Mouse (Mus musculus) hindbrain, embryonic 16.5 days (tissue): ENCODE measurements around the gene Cracr2a. TPM values are rescaled to one million over a fixed set of nuclear protein-coding genes. Genes with fewer than 3 reads are reported as not detected.
A peak's percentile ranks its signal among the peaks of the same experiment; 100 is the strongest.

ENCODE experiments used
- ATAC-seq: fragments of 200-750 bp; cut with Nextera tagmentation; 2 replicates; pipeline ENCODE4 v1.8.0; 2017; ENCODE audit warnings: moderate TSS enrichment, moderate library complexity
- H3K27ac ChIP-seq: fragments of 300-500 bp; sonication (generic); 2 replicates; pipeline ENCODE4 v1.5.1; 2014; ENCODE audit warnings: low read depth, mild to moderate bottlenecking, control low read depth, low read length, moderate library complexity
- H3K27me3 ChIP-seq: fragments of 300-500 bp; sonication (generic); replicated peaks from 2 replicates; pipeline ENCODE4 v1.6.1; 2014; ENCODE audit warnings: low read length; ENCODE audit not compliant: control insufficient read depth, insufficient read depth
- H3K36me3 ChIP-seq: fragments of 300-500 bp; sonication (generic); 2 replicates; pipeline ENCODE4 v1.6.1; 2014; ENCODE audit warnings: mild to moderate bottlenecking, low read length, moderate library complexity, mixed read lengths; ENCODE audit not compliant: control insufficient read depth, insufficient read depth
- H3K4me1 ChIP-seq: fragments of 300-500 bp; sonication (generic); 2 replicates; pipeline ENCODE4 v1.6.1; 2014; ENCODE audit warnings: low read depth, low read length; ENCODE audit not compliant: control insufficient read depth, insufficient read depth
- H3K4me2 ChIP-seq: fragments of 300-500 bp; sonication (generic); 2 replicates; pipeline ENCODE4 v1.6.1; 2014; ENCODE audit warnings: mild to moderate bottlenecking, low read length, control low read depth, moderate library complexity
- H3K4me3 ChIP-seq: fragments of 300-500 bp; sonication (generic); 2 replicates; pipeline ENCODE4 v1.5.1; 2014; ENCODE audit warnings: mild to moderate bottlenecking, low read length, control low read depth, moderate library complexity
- H3K9ac ChIP-seq: fragments of 300-500 bp; sonication (generic); 2 replicates; pipeline ENCODE4 v1.6.1; 2014; ENCODE audit warnings: low read depth, mild to moderate bottlenecking, control low read depth, low read length, moderate library complexity
- H3K9me3 ChIP-seq: fragments of 300-500 bp; sonication (generic); 2 replicates; pipeline ENCODE4 v1.6.1; 2014; ENCODE audit warnings: mild to moderate bottlenecking, low read length, moderate library complexity; ENCODE audit not compliant: control insufficient read depth
- WGBS: fragments of 180-500 bp; shearing (Covaris S2); extraction: QIAGEN DNeasy Blood & Tissue Kit; methylation state at CpG from one replicate; pipeline ENCODE4 v1.1.7; 2014; 5-methylcytosine and 5-hydroxymethylcytosine counted together
- polyA plus RNA-seq: library from polyadenylated mRNA; unstranded; fragments of >200 nt; fragmentation: Nextera tagmentation; extraction: Ambion mirVana; gene quantifications from 2 replicates; pipeline ENCODE4 v1.2.1, GENCODE M21; 2015

The Cracr2a gene
- polyA plus RNA-seq, 1 experiment from 2014 or later, result 1.2 TPM

- Histone ChIP-seq H3K4me1 (no peaks in the 10 kb centered on the region), H3K27ac (no peak overlapping the region), H3K9ac (no peak overlapping the region), H3K36me3 (no peaks in the 10 kb centered on the region), H3K4me2 (no peak overlapping the region), H3K27me3 (no peaks in the 10 kb centered on the region), H3K4me3 (no peak overlapping the region), H3K9me3 (no peaks in the 10 kb centered on the region)
- ATAC-seq, result 0 out of 2 replicates have a peak, but pooled peaks have one; percentile 59
- WGBS, result 38% methylated on average over 9 of the region's 9 CpGs
These were observed 74.5 kb downstream of the Cracr2a start for GRCm38 (mm10) chr6:127635462-127636189.

DNA sequence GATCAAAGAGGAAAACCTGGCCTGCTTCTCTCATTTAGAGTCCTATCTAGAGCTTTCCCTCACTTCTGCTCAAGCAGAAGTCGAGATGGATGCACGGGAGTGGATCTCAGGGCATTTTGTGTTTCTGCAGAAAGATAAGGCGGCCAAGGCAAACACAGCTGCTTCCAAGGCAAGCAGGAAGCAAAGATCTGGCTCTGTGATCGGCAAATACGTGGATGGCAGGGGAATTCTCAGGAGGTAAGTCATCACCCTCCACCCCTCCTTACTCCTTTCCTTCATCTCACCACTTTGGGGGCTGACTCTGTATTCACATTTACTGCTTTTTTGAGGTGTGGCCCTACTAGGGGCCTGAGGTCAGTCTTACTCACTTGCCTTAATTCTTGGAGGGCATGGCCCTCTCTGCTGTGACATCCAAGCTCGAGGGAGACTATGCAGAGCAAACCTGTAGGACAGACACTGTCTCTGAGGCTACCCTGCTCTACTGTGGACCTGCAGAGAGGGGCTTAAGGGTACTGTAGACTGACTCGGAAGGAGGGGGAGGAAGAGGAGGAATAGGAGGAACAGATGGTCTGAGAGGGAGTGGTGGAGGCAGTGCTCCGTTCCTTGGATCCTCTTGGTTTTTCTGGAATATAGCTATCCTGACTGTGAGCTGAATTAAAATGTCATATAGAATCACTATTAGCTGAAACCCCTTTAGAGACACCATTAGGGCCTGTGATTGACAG lies 80.1 kb downstream of the Cracr2a start:
- Histone ChIP-seq H3K27ac (no peak overlapping the region), H3K4me1 (no peaks in the 10 kb centered on the region), H3K36me3 (no peaks in the 10 kb centered on the region), H3K4me3 (no peak overlapping the region), H3K9ac (no peak overlapping the region), H3K4me2 (no peak overlapping the region), H3K9me3 (no peaks in the 10 kb centered on the region), H3K27me3 (no peaks in the 10 kb centered on the region)
- ATAC-seq, result no peak
- 71% methylated on average over 8 of the region's 8 CpGs for WGBS

GRCm38 (mm10) chr6:127655988-127656387 lies 94.8 kb downstream of the Cracr2a start:
- no peak overlapping the region for H3K9ac ChIP-seq

DNA sequence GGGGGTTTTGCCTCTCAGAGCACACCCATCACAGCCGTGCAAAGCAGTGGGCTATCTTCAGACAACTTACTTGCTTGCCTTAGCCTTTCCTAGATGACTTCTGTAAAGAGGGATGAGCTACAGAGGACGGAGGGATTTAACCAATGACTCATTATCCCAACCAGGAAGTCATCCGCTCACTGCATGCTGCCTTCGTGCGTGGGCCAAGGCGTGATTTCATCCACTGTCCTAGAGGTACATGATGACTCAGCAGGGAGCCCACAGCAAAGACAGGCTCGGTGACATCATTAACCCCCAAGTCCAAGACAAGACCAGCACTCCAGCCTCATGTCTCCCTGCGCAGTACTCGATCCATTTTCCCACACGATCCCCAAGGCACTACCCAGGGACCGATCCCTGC lies 96.0 kb downstream of the Cracr2a start:
- no peaks in the 10 kb centered on the region for H3K9me3 ChIP-seq
- WGBS, result 92% methylated on average over 11 of the region's 11 CpGs
- ATAC-seq, result no peak
- H3K4me2 ChIP-seq, result no peak overlapping the region
- H3K4me1 ChIP-seq, result no peaks in the 10 kb centered on the region
- H3K27me3 ChIP-seq, result no peaks in the 10 kb centered on the region
- no peak overlapping the region for H3K4me3 ChIP-seq
- no peak overlapping the region for H3K9ac ChIP-seq
- no peaks in the 10 kb centered on the region for H3K36me3 ChIP-seq
- H3K27ac ChIP-seq, result no peak overlapping the region

More at GRCm38 (mm10) chr6:127655988-127656387, 94.8 kb downstream of the Cracr2a start:
- ATAC-seq, result no peak
- Histone ChIP-seq H3K4me3 (no peak overlapping the region), H3K9me3 (no peaks in the 10 kb centered on the region), H3K27me3 (no peaks in the 10 kb centered on the region), H3K27ac (no peak overlapping the region), H3K36me3 (no peaks in the 10 kb centered on the region), H3K4me1 (no peaks in the 10 kb centered on the region), H3K4me2 (no peak overlapping the region)
- 33% methylated on average over 4 of the region's 4 CpGs for WGBS

DNA sequence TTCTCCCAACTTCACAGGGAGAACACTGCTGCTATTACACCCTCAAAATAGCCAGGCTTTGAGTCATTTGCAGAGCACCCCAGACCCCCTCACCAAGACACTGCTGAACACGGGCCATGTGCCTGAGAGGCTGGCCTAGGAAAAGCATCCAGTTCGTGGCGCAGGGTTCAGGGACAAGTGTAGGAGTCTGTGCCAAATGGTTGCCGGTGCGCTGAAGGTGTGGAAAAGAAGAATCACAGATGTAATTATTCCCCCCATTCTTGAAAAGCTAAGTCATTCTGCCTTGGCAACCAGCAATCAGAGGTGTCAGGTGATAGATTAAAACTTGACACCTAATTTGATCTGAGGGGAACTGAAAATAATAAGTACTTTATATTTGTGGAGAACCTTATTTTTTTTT lies 98.3 kb downstream of the Cracr2a start:
- no peak overlapping the region for H3K4me2 ChIP-seq
- H3K4me1 ChIP-seq, result peaks cover 2% of the 10 kb centered on the region; the same call in 1 of the 2 replicates
- 57% methylated on average over 5 of the region's 5 CpGs for WGBS
- no peaks in the 10 kb centered on the region for H3K27me3 ChIP-seq
- H3K36me3 ChIP-seq, result no peaks in the 10 kb centered on the region
- no peak overlapping the region for H3K9ac ChIP-seq
- 0 out of 2 replicates have a peak, but pooled peaks have one; percentile 45 for ATAC-seq
- H3K27ac ChIP-seq, result no peak overlapping the region
- H3K9me3 ChIP-seq, result no peaks in the 10 kb centered on the region
- H3K4me3 ChIP-seq, result no peak overlapping the region

GRCm38 (mm10) chr6:127659966-127660365 lies 98.8 kb downstream of the Cracr2a start:
- 87% methylated on average over 4 of the region's 4 CpGs for WGBS
- Histone ChIP-seq H3K9me3 (no peaks in the 10 kb centered on the region), H3K27ac (no peak overlapping the region), H3K4me3 (no peak overlapping the region), H3K27me3 (no peaks in the 10 kb centered on the region), H3K36me3 (no peaks in the 10 kb centered on the region), H3K4me2 (no peak overlapping the region), H3K9ac (no peak overlapping the region), H3K4me1 (peaks cover 2% of the 10 kb centered on the region; the same call in 1 of the 2 replicates)
- no peak for ATAC-seq

DNA sequence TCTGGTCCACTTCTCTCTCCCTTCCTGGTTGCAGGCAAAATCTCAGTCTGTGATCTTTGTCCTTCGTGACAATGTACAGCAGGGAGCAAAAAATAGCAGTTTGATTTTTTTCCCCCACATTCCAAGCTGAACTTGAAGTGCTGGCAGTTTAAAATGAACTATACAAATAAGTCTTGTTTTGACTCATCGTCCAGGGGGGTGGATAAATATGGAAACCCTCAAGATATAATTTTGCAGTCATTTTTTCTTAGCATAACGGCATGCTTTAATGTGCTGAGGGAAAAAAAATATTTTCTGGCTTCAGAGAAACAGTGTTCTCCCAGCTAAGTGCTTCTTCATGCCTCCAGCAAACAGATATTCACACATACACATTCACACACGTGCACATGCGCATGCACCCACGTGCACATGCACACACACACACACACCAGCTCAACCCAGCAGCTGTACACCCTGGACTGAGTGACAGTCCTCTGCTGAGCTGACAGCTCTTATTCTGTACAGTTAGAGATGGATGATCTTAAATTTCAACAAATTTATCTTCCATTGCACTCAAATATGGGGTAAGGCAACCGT lies 100.7 kb downstream of the Cracr2a start:
- Histone ChIP-seq H3K4me2 (no peak overlapping the region), H3K9me3 (no peaks in the 10 kb centered on the region), H3K36me3 (no peaks in the 10 kb centered on the region), H3K27me3 (no peaks in the 10 kb centered on the region), H3K27ac (no peak overlapping the region), H3K9ac (no peak overlapping the region), H3K4me1 (peaks cover 2% of the 10 kb centered on the region; the same call in 1 of the 2 replicates), H3K4me3 (no peak overlapping the region)
- WGBS, result 79% methylated on average over 7 of the region's 7 CpGs
- no peak for ATAC-seq

GRCm38 (mm10) chr6:127663263-127663662 lies 102.1 kb downstream of the Cracr2a start:
- 81% methylated on average over 7 of the region's 7 CpGs for WGBS
- ATAC-seq, result no peak
- no peaks in the 10 kb centered on the region for H3K9me3 ChIP-seq
- no peak overlapping the region for H3K9ac ChIP-seq
- no peaks in the 10 kb centered on the region for H3K36me3 ChIP-seq
- no peak overlapping the region for H3K27ac ChIP-seq
- H3K27me3 ChIP-seq, result no peaks in the 10 kb centered on the region
- no peak overlapping the region for H3K4me2 ChIP-seq
- peaks cover 2% of the 10 kb centered on the region; the same call in 1 of the 2 replicates for H3K4me1 ChIP-seq
- no peak overlapping the region for H3K4me3 ChIP-seq

- Histone ChIP-seq H3K9me3 (no peaks in the 10 kb centered on the region), H3K27me3 (no peaks in the 10 kb centered on the region), H3K4me2 (no peak overlapping the region), H3K4me1 (peaks cover 6% of the 10 kb centered on the region), H3K27ac (no peak overlapping the region), H3K36me3 (no peaks in the 10 kb centered on the region), H3K9ac (no peak overlapping the region), H3K4me3 (no peak overlapping the region)
- peak; percentile 55; the same call in 1 of the 2 replicates for ATAC-seq
- 46% methylated on average over 4 of the region's 4 CpGs for WGBS
These were observed 108.2 kb downstream of the Cracr2a start for GRCm38 (mm10) chr6:127669313-127669712.
